Mouse (Mus musculus) heart, embryonic 12.5 days (tissue): Measurements from ENCODE around the gene Adamts10. TPM values are rescaled to one million over a fixed set of nuclear protein-coding genes. Genes with fewer than 3 reads are reported as not detected.

Experiments
- ATAC-seq: fragments of 200-750 bp; cut with Nextera tagmentation; 2 replicates; pipeline ENCODE4 v1.8.0; 2017; ENCODE audit warnings: moderate TSS enrichment, moderate library complexity; ENCODE audit not compliant: insufficient number of reproducible peaks, low FRiP score
- H3K27ac ChIP-seq: fragments of 300-500 bp; sonication (generic); 2 replicates; pipeline ENCODE4 v1.5.1; 2016; ENCODE audit warnings: mild to moderate bottlenecking, moderate library complexity; ENCODE audit not compliant: poor library complexity, severe bottlenecking
- H3K27me3 ChIP-seq: fragments of 300-500 bp; sonication (generic); replicated peaks from 2 replicates; pipeline ENCODE4 v1.6.1; 2016; ENCODE audit warnings: mild to moderate bottlenecking, moderate library complexity
- H3K36me3 ChIP-seq: fragments of 300-500 bp; sonication (generic); 2 replicates; pipeline ENCODE4 v1.6.1; 2016; ENCODE audit warnings: mild to moderate bottlenecking, moderate library complexity
- H3K4me1 ChIP-seq: fragments of 300-500 bp; sonication (generic); replicated peaks from 2 replicates; pipeline ENCODE4 v1.6.1; 2016; ENCODE audit warnings: mild to moderate bottlenecking
- H3K4me2 ChIP-seq: fragments of 300-500 bp; sonication (generic); 2 replicates; pipeline ENCODE4 v1.6.1; 2016; ENCODE audit warnings: mild to moderate bottlenecking, moderate library complexity
- H3K4me3 ChIP-seq: fragments of 300-500 bp; sonication (generic); 2 replicates; pipeline ENCODE4 v1.5.1; 2016; ENCODE audit warnings: mild to moderate bottlenecking
- H3K9ac ChIP-seq: fragments of 300-500 bp; sonication (generic); 2 replicates; pipeline ENCODE4 v1.6.1; 2016; ENCODE audit warnings: mild to moderate bottlenecking, moderate library complexity
- H3K9me3 ChIP-seq: fragments of 300-500 bp; sonication (generic); replicated peaks from 2 replicates; pipeline ENCODE4 v1.6.1; 2016; ENCODE audit warnings: mild to moderate bottlenecking, moderate library complexity
- WGBS: fragments of 180-500 bp; shearing (Covaris S2); methylation state at CpG from one replicate; pipeline ENCODE4 v1.1.7; 2016; 5-methylcytosine and 5-hydroxymethylcytosine counted together
- polyA plus RNA-seq: library from polyadenylated mRNA; unstranded; fragments of >200 nt; fragmentation: Nextera tagmentation; extraction: Ambion mirVana; gene quantifications from 2 replicates; pipeline ENCODE4 v1.2.1, GENCODE M21; 2016

The Adamts10 gene
- polyA plus RNA-seq, 1 experiment from 2014 or later: 44.1 TPM

GRCm38 (mm10) chr17:33600831-33601230 lies 76.8 kb downstream of the Adamts10 start:
- Histone ChIP-seq H3K36me3 (no peaks in the 10 kb centered on the region), H3K4me3 (no peak overlapping the region), H3K27me3 (no peaks in the 10 kb centered on the region), H3K9me3 (peaks cover 8% of the 10 kb centered on the region), H3K4me1 (no peaks in the 10 kb centered on the region), H3K9ac (no peak overlapping the region), H3K4me2 (no peak overlapping the region), H3K27ac (no peak overlapping the region)
- no peak for ATAC-seq
- 77% methylated on average over 3 of the region's 3 CpGs for WGBS

GRCm38 (mm10) chr17:33601947-33602346 lies 77.9 kb downstream of the Adamts10 start:
- 80% methylated on average over 12 of the region's 12 CpGs for WGBS
- no peak for ATAC-seq

More at GRCm38 (mm10) chr17:33601947-33602346, 77.9 kb downstream of the Adamts10 start:
- Histone ChIP-seq H3K36me3 (no peaks in the 10 kb centered on the region), H3K27me3 (no peaks in the 10 kb centered on the region), H3K4me2 (no peak overlapping the region), H3K27ac (no peak overlapping the region), H3K4me1 (no peaks in the 10 kb centered on the region), H3K9ac (no peak overlapping the region), H3K9me3 (peaks cover 8% of the 10 kb centered on the region), H3K4me3 (no peak overlapping the region)

Other genes starting within 250 kb of the Adamts10 start
- 8.8 and 9.2 TPM in 2 replicates for gene Zfp955b, start 234.7 kb upstream of the Adamts10 start, polyA plus RNA-seq
- gene Zfp81, start 165.3 kb upstream of the Adamts10 start, polyA plus RNA-seq: 6.5 and 6.6 TPM in 2 replicates
- 8.0 and 8.1 TPM in 2 replicates for gene Zfp101, start 129.6 kb upstream of the Adamts10 start, polyA plus RNA-seq
- not detected in 2 replicates for gene Actl9, start 91.3 kb upstream of the Adamts10 start, polyA plus RNA-seq
- 1.6 and 1.9 TPM in 2 replicates for gene Myo1f, start 31.5 kb downstream of the Adamts10 start, polyA plus RNA-seq
- gene Zfp414, start 104.9 kb downstream of the Adamts10 start, polyA plus RNA-seq: 31.6 and 32.4 TPM in 2 replicates
- 0.14 and 0.67 TPM in 2 replicates for gene Pram1, start 113.9 kb downstream of the Adamts10 start, polyA plus RNA-seq
- gene Hnrnpm, start 162.7 kb downstream of the Adamts10 start, polyA plus RNA-seq: 257 and 259 TPM in 2 replicates
- gene March2, start 194.5 kb downstream of the Adamts10 start, polyA plus RNA-seq: 76.5 and 79.5 TPM in 2 replicates
- 285 and 287 TPM in 2 replicates for gene Rab11b, start 236.3 kb downstream of the Adamts10 start, polyA plus RNA-seq